Mouse (Mus musculus) thymus, postnatal 25 days (tissue): ENCODE measurements around the gene Samd14.

ENCODE experiments used
- DNase-seq: peaks from one replicate; pipeline ENCODE4 v3.0.0; 2022

Gene Samd14

GRCm38 (mm10) chr11:94990102-94990748 is 19.5 kb upstream of the Samd14 start:
- no peak for DNase-seq

GRCm38 (mm10) chr11:94990749-94991577 is 18.7 kb upstream of the Samd14 start, which contains the start of gene Ppp1r9b:
TSS of gene Ppp1r9b (plus strand) at chr11:94991035.
- peak; percentile 94 for DNase-seq

DNA sequence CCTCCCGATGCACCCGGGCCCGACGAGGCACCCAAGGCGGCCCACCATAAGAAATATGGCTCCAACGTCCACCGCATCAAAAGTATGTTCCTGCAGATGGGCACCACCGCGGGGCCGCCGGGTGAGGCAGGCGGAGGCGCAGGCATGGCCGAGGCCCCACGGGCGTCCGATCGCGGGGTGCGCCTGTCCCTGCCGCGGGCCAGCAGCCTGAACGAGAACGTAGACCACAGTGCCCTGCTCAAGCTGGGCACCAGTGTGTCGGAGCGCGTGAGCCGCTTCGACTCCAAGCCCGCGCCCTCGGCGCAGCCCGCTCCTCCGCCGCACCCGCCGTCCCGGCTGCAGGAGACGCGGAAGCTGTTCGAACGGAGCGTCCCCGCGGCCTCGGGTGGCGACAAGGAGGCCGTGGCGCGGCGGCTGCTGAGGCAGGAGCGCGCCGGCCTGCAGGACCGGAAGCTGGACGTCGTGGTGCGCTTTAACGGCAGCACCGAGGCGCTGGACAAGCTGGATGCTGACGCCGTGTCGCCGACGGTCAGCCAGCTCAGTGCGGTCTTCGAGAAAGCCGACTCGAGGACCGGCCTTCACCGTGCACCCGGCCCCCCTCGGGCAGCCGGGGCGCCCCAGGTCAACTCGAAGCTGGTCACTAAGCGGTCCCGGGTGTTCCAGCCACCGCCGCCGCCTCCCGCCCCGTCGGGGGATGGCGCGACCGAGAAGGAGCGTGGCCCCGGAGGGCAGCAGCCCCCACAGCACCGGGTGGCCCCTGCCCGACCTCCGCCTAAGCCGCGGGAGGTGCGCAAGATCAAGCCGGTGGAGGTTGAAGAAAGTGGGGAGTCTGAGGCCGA is 17.8 kb upstream of the Samd14 start:
- peak; percentile 72 for DNase-seq

- DNase-seq, result no peak
Measured at GRCm38 (mm10) chr11:94992480-94992753, 17.3 kb upstream of the Samd14 start.

DNA sequence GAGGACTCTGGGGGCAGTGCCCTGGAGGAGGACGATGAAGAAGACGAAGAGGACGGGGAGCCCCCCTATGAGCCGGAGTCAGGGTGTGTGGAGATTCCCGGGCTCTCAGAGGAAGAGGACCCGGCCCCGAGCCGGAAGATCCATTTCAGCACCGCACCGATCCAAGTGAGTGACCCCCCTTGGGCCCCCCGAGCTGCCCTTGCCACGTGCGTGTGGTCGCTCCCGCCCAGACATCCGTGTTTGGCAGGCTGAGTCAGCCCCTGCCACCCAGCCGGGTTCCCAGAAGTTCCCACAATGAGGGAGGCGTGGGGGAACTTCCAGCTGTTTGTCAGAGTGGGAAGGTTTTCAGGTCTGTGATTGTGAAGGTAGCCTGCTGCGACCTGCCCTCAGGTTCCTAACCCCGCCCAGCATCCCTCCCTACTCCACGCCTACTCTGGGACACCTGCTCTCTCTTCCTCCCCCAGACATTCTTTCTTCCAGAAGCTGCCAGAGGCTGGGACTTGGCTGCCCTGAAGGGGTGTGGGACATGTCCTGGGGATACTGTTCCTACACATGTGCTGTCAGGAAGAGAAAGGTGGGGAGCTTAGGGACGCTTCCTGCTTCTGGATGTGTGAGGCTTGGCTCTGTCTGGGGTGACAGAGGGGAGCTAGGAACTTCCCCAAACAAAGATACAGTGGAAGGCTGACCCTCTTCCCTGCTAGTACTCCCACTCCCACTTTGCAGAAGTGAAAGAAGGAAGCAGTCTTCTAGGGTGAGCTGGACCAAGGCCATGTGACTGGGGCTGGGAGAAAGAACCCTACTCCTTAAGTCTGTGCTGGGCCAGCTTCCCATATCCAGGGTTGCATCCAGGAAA is 16.7 kb upstream of the Samd14 start:
- peak; percentile 65 for DNase-seq

DNA sequence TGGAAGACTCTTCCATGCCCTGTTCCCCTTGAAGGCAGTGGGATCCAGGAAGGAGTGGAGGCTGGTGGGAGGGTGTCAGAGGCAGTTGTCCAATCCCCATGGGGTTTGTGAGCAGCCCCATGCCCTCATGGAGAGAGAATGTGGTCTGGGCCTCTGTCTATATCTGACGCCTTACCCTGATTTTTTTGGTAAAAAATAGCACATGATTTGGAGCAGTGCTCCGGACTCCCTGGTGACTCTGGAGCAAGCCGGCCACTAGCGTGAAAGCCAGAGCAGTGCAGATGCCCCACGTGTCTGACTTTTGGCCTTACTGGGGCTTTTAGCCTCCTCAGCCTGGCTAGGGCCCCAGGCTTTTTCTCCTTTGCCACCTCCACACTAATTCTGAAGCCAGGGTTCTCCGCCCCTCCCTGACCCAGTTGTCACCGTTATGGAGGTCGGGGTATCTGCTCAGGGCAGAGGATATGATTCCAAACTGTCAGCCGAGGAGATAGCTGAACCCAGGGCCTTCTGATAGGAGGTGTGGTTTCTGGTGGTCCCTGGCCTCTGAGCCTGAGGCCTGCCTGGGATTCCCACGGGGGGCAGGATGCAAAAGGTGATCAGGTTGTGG is 15.4 kb upstream of the Samd14 start:
- DNase-seq, result no peak

GRCm38 (mm10) chr11:94994947-94995772 is 14.5 kb upstream of the Samd14 start:
- DNase-seq, result no peak

- DNase-seq, result no peak
Measured at GRCm38 (mm10) chr11:94996101-94996500, 13.6 kb upstream of the Samd14 start.

GRCm38 (mm10) chr11:94996984-94997383 is 12.7 kb upstream of the Samd14 start:
- no peak for DNase-seq

- DNase-seq, result no peak
Measured at GRCm38 (mm10) chr11:94997596-94997995, 12.1 kb upstream of the Samd14 start.

DNA sequence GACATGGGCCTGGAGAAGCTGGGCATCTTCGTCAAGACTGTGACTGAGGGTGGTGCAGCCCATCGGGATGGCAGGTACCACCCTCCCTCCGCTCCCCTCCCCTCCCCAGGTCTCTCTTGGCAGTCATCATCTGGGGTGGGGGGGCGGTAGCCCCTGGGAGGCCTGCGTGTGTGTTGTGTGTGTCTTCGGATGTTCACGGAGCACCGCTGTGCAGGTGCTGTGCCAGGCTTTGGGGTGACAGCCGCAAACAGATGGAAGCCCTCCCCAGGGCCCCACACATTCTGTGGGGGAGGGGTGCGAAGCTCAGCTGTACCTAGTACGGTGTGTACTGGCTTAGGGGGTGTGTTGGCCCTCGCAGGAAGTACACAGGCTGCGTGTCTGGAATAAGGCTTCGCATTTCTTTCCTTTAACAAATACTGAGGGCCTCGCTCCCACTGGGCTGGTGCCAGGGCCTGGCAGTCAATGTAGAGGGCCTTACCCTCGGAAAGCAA is 11.6 kb upstream of the Samd14 start:
- peak; percentile 93 for DNase-seq

- peak; percentile 28 for DNase-seq
Measured at GRCm38 (mm10) chr11:95000128-95000527, 9.6 kb upstream of the Samd14 start.

DNA sequence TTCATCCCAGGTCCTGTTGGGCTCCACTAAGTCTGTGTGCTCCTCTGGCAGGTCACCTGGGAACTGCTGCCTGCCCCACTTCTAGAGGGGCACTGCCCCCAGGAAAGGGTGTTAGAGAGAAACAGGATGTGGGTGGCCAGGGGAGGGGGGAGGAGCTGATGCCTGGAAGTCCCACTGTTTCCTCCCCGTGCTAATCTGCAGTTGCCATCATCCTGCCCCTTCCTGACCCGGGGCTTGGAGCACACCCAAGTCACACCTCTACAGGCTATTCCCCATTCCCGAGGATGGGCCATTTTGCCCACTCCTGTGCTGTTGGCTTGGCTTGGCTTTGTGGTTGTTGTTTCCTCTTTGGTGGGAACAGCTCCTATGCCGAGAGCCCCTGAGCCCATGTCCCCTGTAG is 9.1 kb upstream of the Samd14 start:
- DNase-seq, result peak; percentile 77

DNA sequence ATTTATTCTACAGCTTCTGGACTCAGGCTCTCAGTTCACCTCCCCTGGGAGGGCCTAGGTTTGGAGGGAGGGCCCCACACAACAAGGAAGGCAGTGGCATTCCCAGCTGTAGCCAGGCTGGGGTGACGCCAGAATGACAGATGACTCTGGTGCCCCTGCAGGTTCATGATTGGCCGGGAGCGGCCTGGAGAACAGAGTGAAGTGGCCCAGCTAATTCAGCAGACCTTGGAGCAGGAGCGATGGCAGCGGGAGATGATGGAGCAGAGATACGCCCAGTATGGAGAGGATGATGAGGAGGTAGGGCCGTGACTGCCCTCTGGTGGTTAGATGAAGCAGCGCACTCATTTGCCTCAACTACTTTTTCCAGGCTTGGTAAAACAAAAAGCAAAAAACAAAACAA is 8.6 kb upstream of the Samd14 start:
- peak; percentile 77 for DNase-seq

DNA sequence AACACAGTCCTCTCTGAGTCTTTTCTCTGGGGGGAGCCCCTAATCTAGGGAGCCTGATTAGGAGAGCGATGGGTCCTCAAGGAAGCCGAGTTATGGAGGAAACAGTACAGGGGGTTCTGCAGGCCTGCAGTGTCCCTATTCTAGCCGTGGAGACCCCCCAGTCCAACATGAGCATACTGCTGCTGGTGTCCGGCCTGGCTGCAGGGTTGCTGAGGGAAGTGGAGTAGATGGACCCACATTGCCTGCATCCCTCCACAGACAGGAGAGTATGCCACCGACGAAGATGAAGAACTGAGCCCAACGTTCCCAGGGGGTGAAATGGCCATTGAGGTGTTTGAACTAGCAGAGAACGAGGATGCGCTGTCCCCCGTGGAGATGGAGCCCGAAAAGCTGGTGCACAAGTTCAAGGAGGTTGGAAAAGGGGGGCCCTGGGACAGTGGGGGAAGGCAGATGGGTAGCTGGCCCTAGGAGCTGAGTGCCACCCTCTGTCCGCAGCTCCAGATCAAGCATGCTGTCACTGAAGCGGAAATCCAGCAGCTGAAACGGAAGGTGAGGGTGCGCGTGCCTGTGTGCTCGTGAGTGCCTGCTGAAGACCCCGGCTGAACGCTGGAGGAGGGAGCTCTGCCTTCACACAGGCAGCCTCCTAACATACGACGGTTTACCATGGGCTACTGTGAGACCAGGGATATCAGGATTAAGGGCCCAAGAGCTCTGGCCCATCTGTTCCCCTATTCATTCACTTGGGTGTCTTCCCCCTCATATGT is 7.9 kb upstream of the Samd14 start:
- DNase-seq, result no peak

GRCm38 (mm10) chr11:95002705-95003104 is 7.0 kb upstream of the Samd14 start:
- DNase-seq, result no peak

DNA sequence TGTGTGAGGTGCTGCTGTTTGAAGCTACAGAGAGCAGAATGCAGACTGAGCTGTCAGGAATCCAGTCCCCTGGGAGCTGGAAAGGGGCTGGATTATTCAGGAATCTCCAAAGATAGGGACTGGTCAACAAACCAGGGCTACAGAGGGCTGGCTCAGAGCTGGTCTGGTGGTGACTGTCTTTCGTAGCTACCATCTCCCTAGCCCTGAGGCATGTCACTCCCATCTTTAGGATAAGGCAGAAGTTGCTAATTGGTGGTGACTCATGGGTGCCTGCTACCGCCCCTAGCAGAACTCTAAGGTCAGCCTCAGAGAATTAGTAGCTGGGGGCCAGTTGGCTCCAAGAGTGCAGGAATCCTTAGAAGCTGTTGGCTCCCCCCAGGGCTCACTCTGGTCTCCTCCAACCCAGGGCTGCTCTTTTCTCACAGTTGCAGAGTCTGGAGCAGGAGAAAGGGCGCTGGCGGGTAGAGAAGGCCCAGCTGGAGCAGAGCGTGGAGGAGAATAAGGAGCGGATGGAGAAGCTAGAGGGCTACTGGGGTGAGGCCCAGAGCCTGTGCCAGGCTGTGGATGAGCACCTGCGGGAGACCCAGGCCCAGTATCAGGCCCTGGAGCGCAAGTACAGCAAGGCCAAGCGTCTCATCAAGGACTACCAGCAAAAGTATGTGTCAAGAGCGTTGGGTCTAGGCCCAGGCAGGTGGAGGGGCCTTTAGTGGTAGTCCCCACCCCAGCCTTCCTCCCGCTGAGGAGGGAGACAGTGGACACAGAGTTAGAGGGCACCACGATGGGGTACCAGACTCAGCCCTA is 5.3 kb upstream of the Samd14 start:
- DNase-seq, result no peak

DNA sequence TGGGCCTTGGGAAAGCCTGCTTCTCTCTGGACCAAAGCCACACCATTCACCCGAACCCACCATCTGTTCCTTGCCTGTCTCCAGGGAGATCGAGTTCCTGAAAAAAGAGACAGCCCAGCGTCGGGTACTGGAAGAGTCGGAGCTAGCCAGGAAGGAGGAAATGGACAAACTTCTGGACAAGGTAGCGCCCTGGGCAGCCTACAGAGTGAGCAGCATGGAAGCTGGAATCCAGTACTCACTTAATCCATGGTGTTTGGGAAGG is 4.8 kb upstream of the Samd14 start:
- DNase-seq, result no peak

GRCm38 (mm10) chr11:95006038-95006437 is 3.6 kb upstream of the Samd14 start:
- DNase-seq, result no peak
